In the genomic region with DNA sequence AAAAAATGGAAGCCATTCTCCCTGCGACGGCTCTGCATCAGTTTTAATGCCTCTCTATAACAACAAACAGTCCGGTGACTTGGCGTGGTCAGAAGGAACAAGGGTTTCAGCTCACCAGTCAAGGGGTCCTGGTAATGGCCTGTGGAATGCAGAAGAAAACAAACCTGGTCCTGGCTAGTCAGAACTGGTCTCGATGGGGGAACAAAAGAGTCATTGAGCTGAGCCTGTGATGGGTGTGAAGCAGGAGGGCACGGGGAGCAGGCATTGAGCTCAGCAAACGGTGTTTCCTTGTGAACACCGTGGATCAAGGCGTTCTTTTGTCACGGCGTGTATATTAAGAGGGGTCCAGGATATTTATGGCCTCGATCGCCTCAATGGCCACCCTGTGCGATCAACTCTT, we compare ENCODE assay signal across 12 mouse cellular contexts.
DNase-seq lines count a peak whose midpoint lies in the region; ATAC-seq lines count a peak whose summit lies in the region.
"Had no signal": no experiment of that assay in that cellular context is flagged by ENCODE, and none has a peak within 500 bp of the region (broad histone marks: within the 10 kb centered on the region; RNA-seq: fewer than 3 reads in every experiment).

No protein-coding gene starts in this region.

- no peak overlapping the region for H3K27ac ChIP-seq in forebrain, embryonic 12.5 days
- no peak overlapping the region for H3K27ac ChIP-seq in forebrain, embryonic 13.5 days
- peak overlapping the region; percentile 52 for H3K27ac ChIP-seq in midbrain, embryonic 10.5 days (replicated peaks)
- no peak overlapping the region for H3K27ac ChIP-seq in midbrain, embryonic 15.5 days
- H3K27ac ChIP-seq: liver, embryonic 15.5 days had no signal

- H3K27me3 ChIP-seq in forebrain, embryonic 12.5 days = no peaks in the 10 kb centered on the region
- H3K27me3 ChIP-seq in forebrain, embryonic 13.5 days = no peaks in the 10 kb centered on the region
- no peaks in the 10 kb centered on the region for H3K27me3 ChIP-seq in midbrain, embryonic 10.5 days (ENCODE audit: low read depth, poor library complexity, severe bottlenecking)
- H3K27me3 ChIP-seq in midbrain, embryonic 15.5 days (replicated peaks) = no peaks in the 10 kb centered on the region
- H3K27me3 ChIP-seq: liver, embryonic 15.5 days; Patski had no signal

- ATAC-seq in forebrain, embryonic 12.5 days (ENCODE audit: low FRiP score) = peak; percentile 50; the same call in 1 of the 2 replicates
- no peak; the same call in 1 of the 2 replicates for ATAC-seq in forebrain, embryonic 13.5 days
- no peak for ATAC-seq in midbrain, embryonic 15.5 days (replicated peaks)
- ATAC-seq: midbrain, embryonic 16.5 days; Patski had no signal

- H3K4me2 ChIP-seq in forebrain, embryonic 12.5 days = no peak overlapping the region
- no peak overlapping the region for H3K4me2 ChIP-seq in forebrain, embryonic 13.5 days
- no peak overlapping the region for H3K4me2 ChIP-seq in midbrain, embryonic 15.5 days
- H3K4me2 ChIP-seq: liver, embryonic 15.5 days had no signal

- no peaks in the 10 kb centered on the region for H3K36me3 ChIP-seq in forebrain, embryonic 12.5 days (replicated peaks)
- no peaks in the 10 kb centered on the region for H3K36me3 ChIP-seq in forebrain, embryonic 13.5 days (ENCODE audit: poor library complexity, severe bottlenecking)
- no peaks in the 10 kb centered on the region for H3K36me3 ChIP-seq in midbrain, embryonic 10.5 days
- no peaks in the 10 kb centered on the region for H3K36me3 ChIP-seq in midbrain, embryonic 15.5 days (replicated peaks)
- H3K36me3 ChIP-seq: liver, embryonic 15.5 days had no signal

- no peaks in the 10 kb centered on the region for H3K9me3 ChIP-seq in forebrain, embryonic 12.5 days
- H3K9me3 ChIP-seq in forebrain, embryonic 13.5 days (replicated peaks) = no peaks in the 10 kb centered on the region
- no peaks in the 10 kb centered on the region for H3K9me3 ChIP-seq in midbrain, embryonic 10.5 days (replicated peaks)
- no peaks in the 10 kb centered on the region for H3K9me3 ChIP-seq in midbrain, embryonic 15.5 days
- H3K9me3 ChIP-seq: liver, embryonic 15.5 days had no signal

- DNase-seq in midbrain, embryonic 10.5 days (ENCODE audit: low spot score) = peak; percentile 25
- peak; percentile 47 for DNase-seq in kidney, postnatal 10 days
- peak; percentile 40 for DNase-seq in retina, embryonic 14.5 days (ENCODE audit: low spot score)
- no peak for DNase-seq in gastrocnemius, postnatal 36 days
- no peak for DNase-seq in right cerebral cortex, postnatal 25 days
- DNase-seq: cerebellum, postnatal 10 days had no signal

- intact Hi-C loops in gastrocnemius, postnatal 36 days (cut with DNase I) = no loop called here

- peaks cover 23% of the 10 kb centered on the region for H3K4me1 ChIP-seq in forebrain, embryonic 12.5 days
- peaks cover 36% of the 10 kb centered on the region for H3K4me1 ChIP-seq in forebrain, embryonic 13.5 days
- H3K4me1 ChIP-seq in midbrain, embryonic 10.5 days = peaks cover 22% of the 10 kb centered on the region
- peaks cover 18% of the 10 kb centered on the region for H3K4me1 ChIP-seq in midbrain, embryonic 15.5 days

- H3K4me3 ChIP-seq in forebrain, embryonic 12.5 days (replicated peaks) = no peak overlapping the region
- H3K4me3 ChIP-seq in forebrain, embryonic 13.5 days = no peak overlapping the region
- no peak overlapping the region for H3K4me3 ChIP-seq in midbrain, embryonic 10.5 days
- no peak overlapping the region for H3K4me3 ChIP-seq in midbrain, embryonic 15.5 days
- H3K4me3 ChIP-seq: liver, embryonic 15.5 days had no signal

- 21% methylated on average over 14 of the region's 14 CpGs for WGBS in forebrain, embryonic 12.5 days
- WGBS in forebrain, embryonic 13.5 days = 21% methylated on average over 14 of the region's 14 CpGs
- WGBS in midbrain, embryonic 10.5 days = 48% methylated on average over 14 of the region's 14 CpGs
- WGBS in midbrain, embryonic 15.5 days = 50% methylated on average over 14 of the region's 14 CpGs

- H3K9ac ChIP-seq in forebrain, embryonic 12.5 days = no peak overlapping the region
- no peak overlapping the region for H3K9ac ChIP-seq in forebrain, embryonic 13.5 days
- H3K9ac ChIP-seq in midbrain, embryonic 15.5 days = no peak overlapping the region
- H3K9ac ChIP-seq: liver, embryonic 15.5 days had no signal

Comparison
In these comparisons a context has a peak if more than half of its experiments do, and no peak if none do; other contexts are left out.
1. DNase-seq: peak in midbrain, embryonic 10.5 days (single experiment), kidney, postnatal 10 days (single experiment) and retina, embryonic 14.5 days (single experiment); none in gastrocnemius, postnatal 36 days (0 of 2) and right cerebral cortex, postnatal 25 days (single experiment).